Mouse (Mus musculus) lung, postnatal 36 days (tissue): ENCODE measurements at regions not wholly inside any gene's neighbourhood (a gene's known extent, or its start where the extent isn't known, plus 50 kb on each side); places are given as distances from the start of the nearest gene placed in this dataset.
A peak's percentile ranks its signal among the peaks of the same experiment; 100 is the strongest.

ENCODE experiments used
- DNase-seq: peaks from one replicate; pipeline ENCODE4 v3.0.0; 2022; ENCODE audit warnings: mixed read lengths

GRCm38 (mm10) chr5:106392213-106392612 lies 65.8 kb downstream of the Barhl2 start:
- no peak for DNase-seq

- no peak for DNase-seq
Measured at GRCm38 (mm10) chr5:106386621-106387020, 71.3 kb downstream of the Barhl2 start.

- DNase-seq = no peak
Measured at GRCm38 (mm10) chr5:106385838-106386237, 72.1 kb downstream of the Barhl2 start.

- DNase-seq = no peak
Measured at GRCm38 (mm10) chr5:106385219-106385618, 72.7 kb downstream of the Barhl2 start.

- DNase-seq = no peak
Measured at GRCm38 (mm10) chr5:106384138-106384770, 73.7 kb downstream of the Barhl2 start.

GRCm38 (mm10) chr5:106381919-106382318 lies 76.0 kb downstream of the Barhl2 start:
- DNase-seq = no peak

- DNase-seq = no peak
Measured at GRCm38 (mm10) chr5:106380631-106381285, 77.2 kb downstream of the Barhl2 start.

GRCm38 (mm10) chr5:106376781-106377525 lies 81.0 kb downstream of the Barhl2 start:
- no peak for DNase-seq

GRCm38 (mm10) chr5:106367831-106368230 lies 90.1 kb downstream of the Barhl2 start:
- DNase-seq = no peak

GRCm38 (mm10) chr5:106367312-106367711 lies 90.7 kb downstream of the Barhl2 start:
- no peak for DNase-seq

GRCm38 (mm10) chr5:106366006-106366405 lies 92.0 kb downstream of the Barhl2 start:
- DNase-seq = no peak

GRCm38 (mm10) chr5:106365094-106365493 lies 92.9 kb downstream of the Barhl2 start:
- peak; percentile 6 for DNase-seq

- DNase-seq = no peak
Measured at GRCm38 (mm10) chr5:106351348-106351747, 106.6 kb downstream of the Barhl2 start.

- no peak for DNase-seq
Measured at GRCm38 (mm10) chr5:106349851-106350515, 108.0 kb downstream of the Barhl2 start.

GRCm38 (mm10) chr5:106344308-106344707 lies 113.7 kb downstream of the Barhl2 start:
- no peak for DNase-seq

GRCm38 (mm10) chr5:106343601-106344000 lies 114.4 kb downstream of the Barhl2 start:
- no peak for DNase-seq

GRCm38 (mm10) chr5:106341361-106341760 lies 116.6 kb downstream of the Barhl2 start:
- DNase-seq = no peak

- DNase-seq = no peak
Measured at GRCm38 (mm10) chr5:106335639-106336038, 122.3 kb downstream of the Barhl2 start.

- no peak for DNase-seq
Measured at GRCm38 (mm10) chr5:106327592-106328150, 130.3 kb downstream of the Barhl2 start.

GRCm38 (mm10) chr5:106322574-106323215 lies 135.3 kb downstream of the Barhl2 start:
- DNase-seq = no peak

GRCm38 (mm10) chr5:106321426-106321825 lies 136.5 kb downstream of the Barhl2 start:
- no peak for DNase-seq

- DNase-seq = no peak
Measured at GRCm38 (mm10) chr5:106321023-106321422, 136.9 kb downstream of the Barhl2 start.
